Mouse (Mus musculus) midbrain, embryonic 10.5 days (tissue): ENCODE measurements at regions not wholly inside any gene's neighbourhood (a gene's known extent, or its start where the extent isn't known, plus 50 kb on each side); places are given as distances from the start of the nearest gene placed in this dataset.

Source experiments
- DNase-seq: peaks from one replicate; pipeline ENCODE4 v3.0.0-alpha.2; 2017; ENCODE audit warnings: low spot score
- H3K27ac ChIP-seq: fragments of 300-500 bp; sonication (generic); replicated peaks from 2 replicates; pipeline ENCODE4 v1.5.1; 2016; ENCODE audit warnings: mild to moderate bottlenecking
- H3K27me3 ChIP-seq: fragments of 300-500 bp; sonication (generic); 2 replicates; pipeline ENCODE4 v1.6.1; 2016; ENCODE audit warnings: low read depth, mild to moderate bottlenecking; ENCODE audit not compliant: poor library complexity, severe bottlenecking
- H3K36me3 ChIP-seq: fragments of 300-500 bp; sonication (generic); 2 replicates; pipeline ENCODE4 v1.6.1; 2016; ENCODE audit warnings: mild to moderate bottlenecking, moderate library complexity
- H3K4me1 ChIP-seq: fragments of 300-500 bp; sonication (generic); 2 replicates; pipeline ENCODE4 v1.6.1; 2016
- H3K4me3 ChIP-seq: fragments of 300-500 bp; sonication (generic); 2 replicates; pipeline ENCODE4 v1.5.1; 2016; ENCODE audit warnings: mild to moderate bottlenecking, moderate library complexity
- H3K9me3 ChIP-seq: fragments of 300-500 bp; sonication (generic); replicated peaks from 2 replicates; pipeline ENCODE4 v1.6.1; 2016; ENCODE audit warnings: mild to moderate bottlenecking
- WGBS: fragments of 180-500 bp; shearing (Covaris S2); methylation state at CpG from one replicate; pipeline ENCODE4 v1.1.7; 2016; 5-methylcytosine and 5-hydroxymethylcytosine counted together

DNA sequence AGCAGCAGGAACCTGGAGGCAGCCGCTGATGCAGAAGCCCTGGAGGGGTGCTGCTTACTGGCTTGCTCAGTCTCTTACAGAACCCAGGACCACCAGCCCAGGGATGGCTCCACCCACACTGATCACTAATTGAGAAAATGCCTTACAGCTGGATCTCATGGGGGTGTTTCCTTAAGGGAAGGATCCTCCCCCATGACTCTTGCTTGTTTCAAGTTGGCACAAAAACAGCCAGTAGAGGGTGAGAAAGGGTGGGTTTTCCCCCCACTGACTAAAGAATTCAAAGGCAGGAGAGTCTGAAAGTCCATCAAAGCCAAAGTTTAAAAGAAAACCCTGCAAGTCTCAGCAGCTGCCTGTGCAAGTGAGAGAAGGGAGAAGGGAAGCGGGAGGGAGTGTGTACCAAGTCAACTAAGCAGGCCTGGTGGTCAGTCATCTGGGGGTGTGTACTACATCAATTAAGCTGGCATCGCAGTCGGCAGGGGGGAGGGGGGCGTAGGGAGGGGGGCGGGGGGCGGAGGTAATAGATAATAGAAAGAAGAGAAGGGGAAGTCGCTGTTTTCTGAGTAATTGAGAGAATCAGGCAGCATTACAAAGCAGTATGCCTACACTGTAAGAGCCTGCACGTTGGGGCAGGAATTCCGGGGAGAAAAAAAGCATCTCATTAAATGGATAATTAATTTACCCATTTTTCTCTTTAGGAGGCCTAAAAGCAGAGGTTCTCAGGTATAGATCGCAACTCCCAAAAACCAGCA is 62.0 kb upstream of the Zdhhc17 start:
- peaks cover 28% of the 10 kb centered on the region for H3K4me1 ChIP-seq
- H3K36me3 ChIP-seq, result no peaks in the 10 kb centered on the region
- DNase-seq, result peak; percentile 23
- WGBS, result 14% methylated on average over 6 of the region's 11 CpGs
- H3K27me3 ChIP-seq, result peaks cover 51% of the 10 kb centered on the region
- H3K4me3 ChIP-seq, result no peak overlapping the region
- no peaks in the 10 kb centered on the region for H3K9me3 ChIP-seq
- H3K27ac ChIP-seq, result no peak overlapping the region

DNA sequence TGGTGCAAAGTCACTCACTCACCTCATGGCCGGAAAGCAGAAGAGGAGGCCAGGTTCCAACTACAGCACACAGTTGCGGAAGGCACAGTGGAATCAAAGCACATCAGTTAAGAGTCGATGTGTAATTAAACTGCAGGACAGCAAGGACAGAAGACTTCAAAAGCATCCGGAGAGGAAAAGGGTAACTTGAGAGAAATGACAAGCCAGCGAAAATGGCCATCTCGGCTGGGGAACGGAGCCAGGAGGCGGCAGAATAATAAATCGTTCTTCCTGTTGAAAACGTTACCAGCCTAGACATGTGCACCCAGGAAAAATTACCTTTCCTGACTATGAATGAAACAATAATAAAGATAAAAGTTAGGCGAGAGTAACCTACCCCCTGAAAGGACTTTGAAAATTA is 56.2 kb upstream of the Zdhhc17 start:
- Histone ChIP-seq H3K9me3 (no peaks in the 10 kb centered on the region), H3K4me3 (no peak overlapping the region), H3K4me1 (no peaks in the 10 kb centered on the region), H3K27me3 (peaks cover 11% of the 10 kb centered on the region), H3K36me3 (no peaks in the 10 kb centered on the region), H3K27ac (no peak overlapping the region)
- WGBS, result 92% methylated on average over 11 of the region's 11 CpGs
- no peak for DNase-seq

DNA sequence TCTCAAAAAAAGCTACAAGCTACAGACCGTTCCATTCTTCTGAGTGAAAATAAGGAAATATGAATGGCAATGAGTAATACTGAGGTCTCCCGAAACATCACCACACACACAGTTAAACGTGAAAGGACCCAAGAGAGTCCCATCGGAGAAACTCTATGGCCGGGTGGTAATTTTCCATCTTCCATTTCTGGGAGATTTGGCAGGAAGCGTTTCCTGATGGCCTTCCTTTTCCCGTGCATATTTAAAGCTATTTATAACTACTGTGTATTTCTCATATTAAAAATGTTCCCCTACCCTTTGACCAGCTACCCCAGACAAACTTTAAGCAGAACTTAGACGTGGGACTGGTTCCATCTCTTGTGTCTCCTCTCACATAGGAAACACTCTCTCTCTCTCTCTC is 50.7 kb upstream of the Zdhhc17 start:
- no peaks in the 10 kb centered on the region for H3K36me3 ChIP-seq
- no peak overlapping the region for H3K27ac ChIP-seq
- H3K9me3 ChIP-seq, result no peaks in the 10 kb centered on the region
- 89% methylated on average over 8 of the region's 8 CpGs for WGBS
- no peak for DNase-seq
- H3K4me3 ChIP-seq, result no peak overlapping the region
- H3K27me3 ChIP-seq, result no peaks in the 10 kb centered on the region
- H3K4me1 ChIP-seq, result peaks cover 8% of the 10 kb centered on the region
